Mouse (Mus musculus) kidney, embryonic 14.5 days (tissue): ENCODE results near the gene Apex2. TPM values are rescaled to one million over a fixed set of nuclear protein-coding genes. Genes with fewer than 3 reads are reported as not detected.

Experiments
- ATAC-seq: fragments of 200-750 bp; cut with Nextera tagmentation; 2 replicates; pipeline ENCODE4 v1.8.0; 2017; ENCODE audit warnings: moderate number of reproducible peaks, mild to moderate bottlenecking, moderate TSS enrichment, moderate library complexity; ENCODE audit not compliant: low FRiP score, low TSS enrichment
- H3K27ac ChIP-seq: fragments of 300-500 bp; sonication (generic); 2 replicates; pipeline ENCODE4 v1.5.1; 2014; ENCODE audit warnings: low read depth, mild to moderate bottlenecking, low read length, moderate library complexity, mixed read lengths
- H3K27me3 ChIP-seq: fragments of 300-500 bp; sonication (generic); 2 replicates; pipeline ENCODE4 v1.6.1; 2014; ENCODE audit warnings: mild to moderate bottlenecking, low read length; ENCODE audit not compliant: control insufficient read depth, insufficient read depth
- H3K36me3 ChIP-seq: fragments of 300-500 bp; sonication (generic); 2 replicates; pipeline ENCODE4 v1.6.1; 2014; ENCODE audit warnings: low read length, mixed read lengths; ENCODE audit not compliant: control insufficient read depth, insufficient read depth
- H3K4me1 ChIP-seq: fragments of 300-500 bp; sonication (generic); 2 replicates; pipeline ENCODE4 v1.6.1; 2014; ENCODE audit warnings: low read length, mixed read lengths; ENCODE audit not compliant: control insufficient read depth, insufficient read depth
- H3K4me2 ChIP-seq: fragments of 300-500 bp; sonication (generic); replicated peaks from 2 replicates; pipeline ENCODE4 v1.6.1; 2014; ENCODE audit warnings: low read depth, mild to moderate bottlenecking, low read length
- H3K4me3 ChIP-seq: fragments of 300-500 bp; sonication (generic); 2 replicates; pipeline ENCODE4 v1.5.1; 2014; ENCODE audit warnings: mild to moderate bottlenecking, low read length
- H3K9ac ChIP-seq: fragments of 300-500 bp; sonication (generic); 2 replicates; pipeline ENCODE4 v1.6.1; 2014; ENCODE audit warnings: low read depth, mild to moderate bottlenecking, low read length, moderate library complexity
- H3K9me3 ChIP-seq: fragments of 300-500 bp; sonication (generic); 2 replicates; pipeline ENCODE4 v1.6.1; 2016; ENCODE audit warnings: low read length; ENCODE audit not compliant: control insufficient read depth
- WGBS: fragments of 180-500 bp; shearing (Covaris S2); extraction: QIAGEN DNeasy Blood & Tissue Kit; methylation state at CpG from one replicate; pipeline ENCODE4 v1.1.7; 2014; 5-methylcytosine and 5-hydroxymethylcytosine counted together
- polyA plus RNA-seq: library from polyadenylated mRNA; unstranded; fragments of >200 nt; fragmentation: Nextera tagmentation; extraction: Ambion mirVana; gene quantifications from 2 replicates; pipeline ENCODE4 v1.2.1, GENCODE M21; 2014

Gene Apex2
- polyA plus RNA-seq, 1 experiment from 2014 or later: 23.5 TPM

DNA sequence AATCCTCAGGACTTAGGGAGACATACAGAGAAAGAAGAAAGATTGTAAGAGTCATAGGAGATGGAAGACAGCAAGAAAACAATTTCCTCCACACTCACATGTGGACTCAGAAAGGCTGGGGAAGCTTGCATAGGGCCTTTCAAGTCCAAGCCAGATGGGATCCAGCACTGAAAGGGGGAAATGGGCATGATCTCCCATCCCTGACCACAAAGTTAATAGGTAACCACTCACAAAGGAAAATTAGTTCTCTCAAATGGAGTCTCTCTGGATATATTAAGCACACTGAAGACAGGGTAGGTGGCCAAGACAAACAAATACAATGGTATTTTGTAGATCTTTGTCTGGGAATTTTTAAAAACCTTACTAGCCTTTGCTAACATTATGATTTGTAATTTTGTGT lies 7.7 kb downstream of the Apex2 start:
- no peaks in the 10 kb centered on the region for H3K27me3 ChIP-seq
- no peak for ATAC-seq
- no peaks in the 10 kb centered on the region for H3K4me1 ChIP-seq
- no peak overlapping the region for H3K4me2 ChIP-seq
- no peak overlapping the region for H3K27ac ChIP-seq
- H3K9me3 ChIP-seq: no peaks in the 10 kb centered on the region
- H3K36me3 ChIP-seq: peaks cover 12% of the 10 kb centered on the region; the same call in 1 of the 2 replicates
- H3K4me3 ChIP-seq: no peak overlapping the region
- no peak overlapping the region for H3K9ac ChIP-seq

DNA sequence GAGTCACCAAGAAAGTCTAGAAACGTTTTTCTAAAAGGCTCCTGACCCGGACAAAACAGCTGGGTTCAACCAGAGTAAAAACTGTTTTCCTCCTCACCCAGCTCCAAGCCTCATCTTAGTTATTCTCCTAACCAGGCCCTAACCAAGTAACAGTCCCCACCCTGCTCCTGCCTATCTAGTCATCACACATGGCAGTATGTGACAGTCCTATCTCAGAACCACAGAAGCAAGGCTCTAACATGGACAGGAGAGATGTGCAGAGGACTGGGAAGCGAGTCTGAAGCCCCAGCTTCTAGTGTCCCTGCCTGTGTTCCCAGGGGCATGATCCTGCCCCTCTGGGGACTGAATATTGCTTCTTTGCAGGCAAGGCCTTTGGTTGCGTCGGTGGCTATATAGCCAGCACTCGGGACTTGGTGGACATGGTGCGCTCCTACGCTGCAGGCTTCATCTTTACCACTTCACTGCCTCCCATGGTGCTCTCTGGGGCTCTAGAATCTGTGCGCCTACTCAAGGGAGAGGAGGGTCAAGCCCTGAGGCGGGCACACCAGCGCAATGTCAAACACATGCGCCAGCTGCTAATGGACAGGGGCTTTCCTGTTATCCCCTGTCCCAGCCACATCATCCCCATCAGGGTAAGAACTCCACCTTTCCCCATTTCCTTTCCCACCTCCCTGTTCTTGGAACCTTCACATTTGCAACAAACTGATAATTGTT lies 24.9 kb downstream of the Apex2 start:
- Histone ChIP-seq H3K27ac (no peak overlapping the region), H3K4me3 (no peak overlapping the region), H3K36me3 (peaks cover 3% of the 10 kb centered on the region; the same call in 1 of the 2 replicates), H3K9ac (no peak overlapping the region), H3K27me3 (no peaks in the 10 kb centered on the region; the same call in 1 of the 2 replicates), H3K9me3 (no peaks in the 10 kb centered on the region), H3K4me1 (no peaks in the 10 kb centered on the region), H3K4me2 (no peak overlapping the region)
- ATAC-seq: no peak
- WGBS: 85% methylated on average over 12 of the region's 12 CpGs

DNA sequence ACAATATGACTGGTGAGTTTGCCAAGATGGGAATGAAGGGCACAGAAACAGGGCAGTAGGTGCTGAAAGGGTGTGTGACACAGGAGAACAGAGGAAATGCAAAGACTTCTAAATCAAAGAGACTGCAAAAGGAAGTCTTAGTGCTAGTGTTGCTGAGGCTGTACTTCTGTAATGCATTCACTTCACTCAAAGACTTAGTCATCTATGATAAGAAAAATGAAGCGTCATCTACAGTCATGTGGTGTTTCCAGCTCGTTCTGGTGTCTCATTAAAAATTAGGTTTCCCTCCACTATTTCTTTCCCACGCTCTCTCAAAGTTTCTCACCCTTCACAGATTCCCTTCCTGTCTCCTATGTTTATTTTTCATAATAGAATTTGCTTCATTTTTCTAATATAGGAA lies 35.6 kb downstream of the Apex2 start:
- H3K27me3 ChIP-seq: no peaks in the 10 kb centered on the region
- peaks cover 3% of the 10 kb centered on the region; the same call in 1 of the 2 replicates for H3K36me3 ChIP-seq
- 91% methylated on average over 3 of the region's 3 CpGs for WGBS
- H3K27ac ChIP-seq: no peak overlapping the region
- H3K4me2 ChIP-seq: no peak overlapping the region
- no peaks in the 10 kb centered on the region for H3K4me1 ChIP-seq
- H3K9me3 ChIP-seq: no peaks in the 10 kb centered on the region
- no peak for ATAC-seq
- no peak overlapping the region for H3K9ac ChIP-seq
- no peak overlapping the region for H3K4me3 ChIP-seq

DNA sequence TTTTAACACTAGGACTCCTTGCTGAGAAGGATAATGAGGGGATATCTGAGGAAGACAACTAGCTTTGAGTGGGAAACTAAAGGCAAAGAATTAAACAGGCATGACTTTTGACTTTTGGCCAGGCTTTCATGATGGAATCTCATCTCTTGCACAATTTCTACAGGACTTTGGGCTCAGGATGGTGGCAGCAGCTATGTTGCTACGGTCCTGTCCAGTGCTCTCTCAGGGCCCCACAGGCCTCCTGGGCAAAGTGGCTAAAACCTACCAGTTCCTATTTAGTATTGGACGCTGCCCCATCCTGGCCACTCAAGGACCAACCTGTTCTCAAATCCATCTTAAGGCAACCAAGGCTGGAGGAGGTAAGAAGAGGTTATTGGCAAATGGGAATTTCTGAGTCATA lies 37.7 kb downstream of the Apex2 start:
- Histone ChIP-seq H3K27ac (no peak overlapping the region), H3K27me3 (no peaks in the 10 kb centered on the region), H3K9me3 (no peaks in the 10 kb centered on the region), H3K9ac (no peak overlapping the region), H3K36me3 (peaks cover 3% of the 10 kb centered on the region; the same call in 1 of the 2 replicates), H3K4me3 (no peak overlapping the region), H3K4me1 (no peaks in the 10 kb centered on the region), H3K4me2 (no peak overlapping the region)
- no peak for ATAC-seq
- WGBS: 91% methylated on average over 2 of the region's 2 CpGs

DNA sequence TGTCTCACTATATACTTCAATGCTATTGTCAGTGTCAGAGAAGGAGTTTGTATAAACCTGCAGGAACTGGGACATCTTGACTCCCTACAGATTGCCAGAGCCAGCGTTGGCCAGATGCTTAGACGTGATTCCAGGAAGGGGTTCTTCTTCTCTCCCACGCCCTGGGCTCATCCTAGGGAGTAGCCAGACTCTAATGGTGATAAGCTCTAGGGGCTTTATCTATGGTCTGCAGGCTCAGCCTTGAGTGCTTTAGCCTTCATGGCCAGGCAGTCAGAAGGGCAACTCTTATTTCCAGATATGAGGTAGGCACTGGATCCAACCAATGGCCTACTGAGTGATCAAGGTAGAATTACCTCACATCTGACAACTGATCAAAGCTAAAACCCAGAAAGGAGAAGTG lies 40.0 kb downstream of the Apex2 start:
- 88% methylated on average over 3 of the region's 3 CpGs for WGBS
- ATAC-seq: no peak
- no peak overlapping the region for H3K4me2 ChIP-seq
- no peak overlapping the region for H3K4me3 ChIP-seq
- H3K36me3 ChIP-seq: peaks cover 3% of the 10 kb centered on the region; the same call in 1 of the 2 replicates
- no peaks in the 10 kb centered on the region for H3K27me3 ChIP-seq
- no peak overlapping the region for H3K9ac ChIP-seq
- H3K9me3 ChIP-seq: no peaks in the 10 kb centered on the region
- no peaks in the 10 kb centered on the region for H3K4me1 ChIP-seq
- no peak overlapping the region for H3K27ac ChIP-seq

DNA sequence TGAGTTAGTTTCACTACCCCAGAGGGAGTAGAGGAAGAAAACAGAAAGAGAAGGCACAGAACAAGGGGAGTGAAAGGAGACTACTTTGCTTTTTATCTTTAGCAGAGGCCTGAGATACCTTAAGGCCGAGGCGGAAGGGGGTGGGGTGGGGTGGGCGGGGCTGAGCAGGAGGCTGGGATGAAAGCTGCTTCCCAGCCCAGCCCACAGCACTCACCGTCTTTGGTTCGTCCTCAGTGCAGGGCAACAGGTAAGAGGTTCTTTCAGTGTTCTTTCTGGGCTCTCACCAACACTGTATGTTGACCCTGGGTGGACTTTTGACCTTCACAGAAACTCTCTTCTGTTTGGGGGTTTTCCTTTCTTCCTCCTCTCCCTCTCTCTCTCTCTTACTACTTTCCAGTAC lies 42.4 kb downstream of the Apex2 start, which contains the start of gene Alas2:
Alas2 (plus strand) TSS at position 137 of the 400 bp plus-strand sequence.
- peaks cover 3% of the 10 kb centered on the region; the same call in 1 of the 2 replicates for H3K36me3 ChIP-seq
- WGBS: 49% methylated on average over 5 of the region's 5 CpGs
- H3K4me3 ChIP-seq: no peak within 1 kb of the TSS
- ATAC-seq: no peak
- no peak within 1 kb of the TSS for H3K9ac ChIP-seq
- H3K4me2 ChIP-seq: no peak within 1 kb of the TSS
- H3K27ac ChIP-seq: no peak within 1 kb of the TSS
- H3K27me3 ChIP-seq: no peaks in the 10 kb centered on the region
- H3K9me3 ChIP-seq: no peaks in the 10 kb centered on the region
- no peaks in the 10 kb centered on the region for H3K4me1 ChIP-seq

DNA sequence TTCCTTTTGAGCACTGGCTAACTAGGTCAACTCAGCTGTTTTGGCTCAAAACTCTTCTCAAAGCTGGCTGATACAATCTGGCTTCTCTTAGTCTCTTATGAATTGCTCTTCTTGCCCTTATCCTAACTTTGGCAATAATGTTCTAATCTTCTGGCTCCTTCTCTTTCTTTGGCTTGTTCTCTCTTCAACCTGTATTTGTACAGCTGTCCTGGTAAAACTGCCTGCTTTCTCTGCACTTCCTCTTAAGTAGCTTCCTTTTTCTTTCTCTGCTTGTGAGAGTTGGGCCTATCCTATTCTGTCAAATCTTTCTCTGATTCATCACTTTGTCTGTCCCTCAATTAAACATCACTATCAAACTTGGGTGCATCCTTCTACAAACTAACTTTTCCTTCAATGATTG lies 48.0 kb downstream of the Apex2 start:
- Histone ChIP-seq H3K36me3 (no peaks in the 10 kb centered on the region), H3K27me3 (no peaks in the 10 kb centered on the region)
- no peak for ATAC-seq

DNA sequence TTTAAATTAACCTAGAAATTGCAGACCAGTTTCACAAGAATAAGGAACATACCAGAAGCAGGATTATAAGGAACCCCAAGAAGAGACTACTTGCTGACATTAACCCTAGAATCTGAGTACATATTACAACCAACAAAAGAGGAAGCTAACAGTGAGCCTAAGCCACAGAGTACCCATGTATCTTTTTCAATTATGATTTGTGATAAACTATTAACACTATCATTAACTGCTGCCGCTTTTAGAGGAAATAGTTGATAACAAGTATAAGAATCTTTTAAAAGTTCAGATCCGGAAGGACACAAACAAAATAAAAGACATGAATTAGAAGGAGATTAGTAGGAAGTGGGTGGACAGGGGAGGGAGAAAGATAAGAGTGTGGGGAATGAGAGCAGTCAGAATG lies 49.6 kb downstream of the Apex2 start:
- H3K9me3 ChIP-seq: no peaks in the 10 kb centered on the region
- H3K9ac ChIP-seq: no peak overlapping the region
- 95% methylated on average over 2 of the region's 2 CpGs for WGBS

More for the DNA sequence above, 48.0 kb downstream of the Apex2 start:
- no peak overlapping the region for H3K4me2 ChIP-seq
- H3K27ac ChIP-seq: no peak overlapping the region
- H3K9me3 ChIP-seq: no peaks in the 10 kb centered on the region
- no peaks in the 10 kb centered on the region for H3K4me1 ChIP-seq
- no peak overlapping the region for H3K9ac ChIP-seq
- no peak overlapping the region for H3K4me3 ChIP-seq

DNA sequence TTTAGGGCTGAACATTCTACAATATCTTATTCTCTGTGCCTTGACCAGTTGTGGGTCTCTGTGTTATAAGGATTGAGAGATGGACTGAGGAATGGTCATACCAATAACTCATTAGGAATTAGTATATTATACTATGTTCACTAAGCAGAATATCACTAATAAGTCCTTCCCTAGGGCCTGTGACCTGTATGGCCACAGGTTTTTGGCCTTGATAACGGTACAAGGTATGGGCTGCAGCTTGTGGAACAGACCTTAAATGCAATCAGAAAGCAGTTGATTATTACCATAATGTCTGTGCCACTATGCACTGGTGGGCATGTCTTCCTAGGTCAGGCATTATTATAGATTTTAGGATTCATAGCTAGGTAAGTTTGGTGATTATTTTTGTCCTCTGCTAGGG lies 73.2 kb downstream of the Apex2 start:
- Histone ChIP-seq H3K27me3 (no peaks in the 10 kb centered on the region), H3K4me2 (no peak overlapping the region), H3K27ac (no peak overlapping the region), H3K36me3 (no peaks in the 10 kb centered on the region), H3K9me3 (no peaks in the 10 kb centered on the region), H3K9ac (no peak overlapping the region), H3K4me3 (no peak overlapping the region), H3K4me1 (no peaks in the 10 kb centered on the region)
- WGBS: 82% methylated on average over 1 of the region's 1 CpGs
- ATAC-seq: no peak

More for the DNA sequence above, 49.6 kb downstream of the Apex2 start:
- Histone ChIP-seq H3K4me2 (no peak overlapping the region), H3K4me3 (no peak overlapping the region), H3K27ac (no peak overlapping the region), H3K4me1 (no peaks in the 10 kb centered on the region), H3K36me3 (no peaks in the 10 kb centered on the region), H3K27me3 (no peaks in the 10 kb centered on the region)
- ATAC-seq: no peak
